Mouse (Mus musculus): ENCODE data around the gene Sptan1.

GRCm38 (mm10) chr2:30077502-30078348, 112.4 kb downstream of the Sptan1 start, which contains the start of gene Pkn3:
- TF ChIP-seq CTCF (IDR thresholded peaks at IDR 0.05; ENCODE audit: control insufficient read depth, insufficient read depth, insufficient replicate concordance, low read depth, low read length): peak; percentile 96
- no peak for TF ChIP-seq POLR2A (IDR thresholded peaks at IDR 0.05; ENCODE audit: control insufficient read depth, low read depth, low read length)
